Mouse (Mus musculus) CD4-positive, CD25-positive, alpha-beta regulatory T cell, adult 4 months (primary cell): ENCODE measurements around the gene Anapc15-ps. TPM values are rescaled to one million over a fixed set of nuclear protein-coding genes. Genes with fewer than 3 reads are reported as not detected.

Experiments
- ATAC-seq: one replicate; pipeline ENCODE4 v1.8.0; 2017
- polyA plus RNA-seq, 2 experiments: library from polyadenylated mRNA; unstranded; fragments of 100-300 nt; shearing (Covaris generic); gene quantifications; one replicate each; pipeline ENCODE4 v1.2.1; 2017

The Anapc15-ps gene
- not detected for polyA plus RNA-seq

- no peak for ATAC-seq
These were observed at the start of gene Anapc15-ps for GRCm38 (mm10) chr10:95673351-95673750. Gene Anapc15-ps, minus strand, starts transcription at chr10:95673451.

- ATAC-seq: no peak
These were observed 49.0 kb upstream of the Anapc15-ps start for GRCm38 (mm10) chr10:95722203-95722611.

DNA sequence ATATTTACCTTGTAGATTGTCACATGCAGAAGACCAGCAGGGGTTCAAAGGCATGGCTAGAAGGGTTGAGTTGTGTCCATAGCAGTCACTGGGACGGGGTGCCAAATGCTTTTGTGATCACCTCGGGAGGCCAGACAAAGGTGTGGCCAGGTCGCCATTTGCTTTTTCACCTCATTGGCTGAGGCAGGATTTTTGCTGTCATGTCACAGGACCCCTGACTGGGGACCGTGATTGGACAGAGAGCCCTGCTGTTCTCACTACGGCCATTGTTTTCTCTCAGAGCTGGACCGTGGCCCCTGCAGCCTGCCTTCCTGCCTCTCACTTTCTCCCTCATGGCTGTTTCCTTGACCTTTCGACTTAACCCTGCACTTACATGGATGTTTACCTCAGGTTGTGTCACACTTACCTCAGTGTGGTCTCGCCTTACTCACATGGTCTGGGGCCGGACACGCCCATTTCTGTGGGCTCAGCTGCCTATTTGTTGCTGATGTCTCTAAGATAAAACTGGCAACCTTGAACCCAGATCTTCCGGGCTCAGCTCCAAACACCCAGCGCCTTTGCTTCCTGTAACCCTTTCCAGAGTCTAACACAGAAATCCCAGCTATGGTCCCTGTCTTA is 47.0 kb upstream of the Anapc15-ps start:
- ATAC-seq: no peak

GRCm38 (mm10) chr10:95719472-95719871 is 46.2 kb upstream of the Anapc15-ps start:
- ATAC-seq: no peak

GRCm38 (mm10) chr10:95718760-95719159 is 45.5 kb upstream of the Anapc15-ps start:
- no peak for ATAC-seq

GRCm38 (mm10) chr10:95717106-95717680 is 43.9 kb upstream of the Anapc15-ps start:
- no peak for ATAC-seq

DNA sequence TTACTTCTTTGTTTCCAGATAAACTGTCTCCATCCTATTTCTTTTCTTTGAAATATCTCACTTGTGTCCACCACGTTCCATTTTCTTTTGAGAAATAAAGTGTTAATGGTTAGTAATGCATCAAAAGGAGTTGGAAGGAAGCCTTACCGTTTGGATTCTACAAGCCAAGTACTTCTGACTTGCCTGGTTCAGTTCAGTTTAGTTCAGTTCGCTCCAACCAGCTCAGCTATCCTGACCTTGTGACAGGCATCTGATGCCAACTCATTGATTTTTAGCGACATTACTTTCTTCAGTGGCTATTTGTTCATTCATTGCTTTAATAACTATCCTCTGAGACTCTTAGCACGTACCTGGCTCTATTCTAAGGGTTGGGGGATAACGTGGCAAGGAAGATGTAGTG is 42.4 kb upstream of the Anapc15-ps start:
- ATAC-seq: no peak

DNA sequence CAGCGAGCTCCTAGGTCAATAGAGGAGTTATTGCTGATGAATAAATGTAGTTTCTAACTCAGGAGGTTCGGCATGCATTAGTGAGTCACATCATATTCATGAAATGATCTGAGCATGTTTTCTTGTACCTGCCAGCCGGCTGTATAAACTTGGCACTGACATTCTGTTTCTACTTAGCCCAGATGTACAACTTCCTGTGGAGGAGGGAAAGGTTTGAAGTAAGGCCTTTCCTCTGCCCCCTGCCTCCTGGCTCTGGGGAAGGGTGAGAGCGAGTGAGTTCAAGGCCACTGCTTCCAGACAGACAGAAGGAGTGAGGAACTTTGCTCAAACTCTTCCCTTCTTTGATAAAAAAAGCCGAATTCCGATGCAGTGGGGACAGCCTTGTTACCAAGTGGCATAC is 39.0 kb upstream of the Anapc15-ps start:
- ATAC-seq: peak; percentile 68

DNA sequence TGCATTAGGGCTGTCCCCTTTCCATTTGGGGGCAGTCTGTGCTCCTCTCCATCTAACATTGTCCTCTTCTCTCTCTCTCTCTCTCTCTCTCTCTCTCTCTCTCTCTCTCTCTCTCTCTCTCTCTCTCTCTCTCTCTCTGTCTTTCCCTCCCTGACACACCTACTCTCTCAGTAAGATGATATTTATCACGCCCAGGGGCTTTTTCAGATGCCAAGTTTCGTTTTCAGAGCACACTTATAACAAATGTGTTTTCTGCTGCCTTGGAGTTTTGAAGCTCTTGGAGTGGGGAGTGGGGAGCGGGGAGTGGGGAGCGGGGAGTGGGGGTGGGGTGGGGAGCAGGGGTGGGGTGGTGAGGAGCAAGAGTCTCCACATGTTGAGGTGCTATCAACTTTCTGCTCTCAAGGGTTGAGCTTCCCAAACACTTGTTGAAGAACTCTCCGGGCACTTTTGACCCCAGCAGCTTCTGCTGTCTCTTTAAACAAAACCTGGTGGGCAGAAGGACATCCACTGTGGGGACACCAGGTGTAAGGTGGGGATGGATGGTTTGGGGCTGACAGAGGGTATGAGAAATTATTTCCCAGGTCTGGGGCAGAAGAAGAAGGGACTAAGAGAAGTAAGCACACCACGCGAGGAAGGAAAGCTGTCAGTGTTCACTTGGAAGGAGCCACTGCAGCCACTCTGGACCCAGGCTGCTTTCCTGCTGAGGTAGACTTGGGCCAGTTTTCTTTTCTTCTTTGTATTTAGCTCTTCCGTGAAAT is 36.8 kb upstream of the Anapc15-ps start:
- ATAC-seq: peak; percentile 24

DNA sequence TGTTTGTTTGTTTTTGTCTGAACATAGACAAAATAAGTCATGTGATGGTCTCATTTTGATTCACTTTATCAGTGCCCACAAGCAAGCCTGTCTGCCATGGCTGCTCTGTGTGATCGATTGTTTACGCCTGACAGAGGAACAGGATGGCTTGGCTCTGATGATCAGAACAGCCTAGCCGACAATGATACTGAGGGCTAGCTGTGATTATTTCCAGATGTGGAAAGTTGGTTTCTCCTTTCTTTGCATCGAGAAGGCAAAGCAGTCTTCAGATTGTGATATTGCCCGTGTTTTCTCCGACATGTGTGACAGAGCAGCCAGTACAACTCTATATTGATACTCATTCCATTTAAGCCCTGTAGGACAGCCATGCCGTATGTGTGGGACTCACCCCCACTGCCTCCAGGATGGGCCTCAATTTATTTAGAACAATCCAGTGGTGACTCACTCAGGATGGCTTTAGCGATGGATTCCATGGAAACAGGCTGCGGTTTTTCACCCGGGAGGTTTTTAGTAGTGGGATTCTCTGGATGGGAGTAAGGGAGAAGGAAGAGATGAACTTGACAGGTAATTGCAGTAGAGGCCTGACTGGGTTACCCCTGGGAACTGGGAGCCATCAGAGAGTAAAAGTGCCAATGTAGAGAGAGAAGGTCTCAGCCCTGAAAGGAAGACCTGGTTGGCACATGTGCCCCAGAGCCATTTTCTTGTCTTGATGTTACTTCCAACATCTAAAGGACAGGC is 36.1 kb upstream of the Anapc15-ps start:
- no peak for ATAC-seq

GRCm38 (mm10) chr10:95708001-95708400 is 34.8 kb upstream of the Anapc15-ps start:
- ATAC-seq: peak; percentile 65

GRCm38 (mm10) chr10:95706867-95707266 is 33.6 kb upstream of the Anapc15-ps start:
- no peak for ATAC-seq

DNA sequence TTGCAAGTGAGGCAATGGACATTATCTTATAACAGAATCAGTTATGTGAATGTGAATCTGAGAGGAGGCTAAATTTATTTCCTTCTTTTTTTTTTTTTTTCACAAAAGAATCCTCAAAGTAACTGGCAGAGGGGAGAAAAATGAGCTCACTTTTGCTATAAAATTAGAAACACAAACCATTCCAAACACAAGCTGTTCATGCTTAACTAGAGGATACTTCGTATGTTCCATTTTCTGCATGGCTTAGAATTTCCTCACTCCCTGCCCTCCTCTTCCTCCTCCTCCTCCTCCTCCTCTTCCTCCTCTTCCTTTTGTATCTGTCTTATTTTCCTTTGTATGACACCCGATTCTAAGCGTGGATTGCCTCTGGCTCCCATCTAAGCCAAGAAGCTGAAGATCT is 32.5 kb upstream of the Anapc15-ps start:
- no peak for ATAC-seq

GRCm38 (mm10) chr10:95704847-95705246 is 31.6 kb upstream of the Anapc15-ps start:
- no peak for ATAC-seq

GRCm38 (mm10) chr10:95703730-95704129 is 30.5 kb upstream of the Anapc15-ps start:
- no peak for ATAC-seq

- ATAC-seq: no peak
These were observed 27.2 kb upstream of the Anapc15-ps start for GRCm38 (mm10) chr10:95700422-95700821.

DNA sequence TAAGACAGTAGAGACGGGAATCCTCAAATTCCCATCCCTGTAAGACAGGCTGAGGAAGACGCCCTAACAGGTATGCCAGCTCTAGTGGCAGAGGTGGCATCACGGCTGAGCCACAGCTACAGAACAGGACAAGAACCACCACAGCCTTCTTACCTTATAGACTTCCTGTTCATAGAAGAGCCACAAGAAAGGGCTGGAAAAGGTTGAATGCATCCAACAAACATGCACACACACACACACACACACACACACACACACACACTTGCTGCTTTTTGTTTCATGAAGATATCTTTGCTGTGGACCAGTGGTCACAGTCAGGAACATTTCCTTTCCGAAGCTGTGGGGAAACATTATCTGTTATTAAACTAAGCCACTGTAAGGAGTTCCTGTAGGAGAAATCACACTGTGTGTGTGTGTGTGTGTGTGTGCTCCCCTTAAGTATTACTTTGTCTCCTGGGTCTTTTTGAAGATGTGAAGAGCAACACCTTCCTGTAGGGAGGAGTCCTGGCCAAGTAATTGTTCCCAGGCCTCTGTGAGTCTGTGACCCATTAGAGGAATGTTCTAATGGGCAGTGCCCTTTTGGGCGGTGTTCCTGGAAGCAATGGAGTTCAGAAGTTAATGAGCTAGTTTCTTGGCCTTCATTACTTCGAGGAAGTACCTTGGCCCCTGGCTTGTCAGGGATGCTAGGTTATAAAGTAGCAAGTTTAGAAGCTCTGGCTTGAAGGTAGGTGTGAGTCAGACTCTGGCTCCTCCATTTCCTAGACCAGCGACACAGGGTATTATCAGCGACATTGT is 25.9 kb upstream of the Anapc15-ps start:
- ATAC-seq: peak; percentile 74

DNA sequence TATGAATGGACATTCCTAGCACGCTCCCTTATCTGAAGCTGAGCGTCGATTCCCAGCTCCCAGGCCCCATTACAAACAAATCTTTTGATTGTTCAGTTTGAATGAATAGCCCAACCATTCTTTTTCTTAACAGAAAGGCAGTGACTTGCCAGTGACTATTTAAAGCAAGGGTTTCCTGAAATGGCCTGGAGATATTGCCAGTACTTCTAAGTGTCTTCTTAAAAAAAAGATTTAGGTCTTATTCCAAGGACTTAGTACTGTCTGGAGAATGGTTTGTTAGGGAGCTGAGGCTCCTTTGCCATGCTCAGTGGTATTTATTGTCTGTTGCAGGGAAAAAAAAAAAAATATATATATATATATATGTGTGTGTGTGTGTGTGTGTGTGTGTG is 23.0 kb upstream of the Anapc15-ps start:
- ATAC-seq: no peak

DNA sequence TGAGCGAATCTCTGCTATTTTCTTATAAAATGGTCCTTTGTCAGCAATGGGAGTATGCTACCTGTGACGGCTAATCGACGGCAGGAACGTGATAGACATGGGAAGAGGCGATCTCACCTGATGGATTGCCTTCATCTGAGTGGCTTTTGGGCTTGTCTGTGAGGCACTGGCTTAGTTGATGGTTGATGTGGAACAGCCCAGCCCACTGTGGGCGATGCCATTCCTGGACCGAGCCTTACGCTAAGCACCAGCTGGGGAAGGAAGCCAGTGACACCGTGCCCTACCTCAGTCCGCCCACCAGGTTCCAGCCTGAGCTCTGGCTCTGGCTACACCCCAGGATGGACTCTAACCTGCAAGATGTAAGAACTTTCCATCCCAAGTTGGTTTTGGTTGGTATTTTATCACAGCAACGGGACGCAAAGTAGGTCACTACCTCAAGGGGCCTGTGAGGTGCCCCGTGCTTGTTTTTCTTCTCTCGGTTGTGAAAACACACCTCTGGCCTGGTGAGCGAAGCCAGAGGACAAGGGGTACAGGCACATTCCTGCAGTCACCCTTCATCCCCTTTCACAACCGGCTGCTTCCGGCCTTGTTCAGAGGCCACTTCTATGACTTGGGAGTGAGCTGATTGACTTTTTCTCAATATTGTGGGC is 22.5 kb upstream of the Anapc15-ps start:
- ATAC-seq: no peak

DNA sequence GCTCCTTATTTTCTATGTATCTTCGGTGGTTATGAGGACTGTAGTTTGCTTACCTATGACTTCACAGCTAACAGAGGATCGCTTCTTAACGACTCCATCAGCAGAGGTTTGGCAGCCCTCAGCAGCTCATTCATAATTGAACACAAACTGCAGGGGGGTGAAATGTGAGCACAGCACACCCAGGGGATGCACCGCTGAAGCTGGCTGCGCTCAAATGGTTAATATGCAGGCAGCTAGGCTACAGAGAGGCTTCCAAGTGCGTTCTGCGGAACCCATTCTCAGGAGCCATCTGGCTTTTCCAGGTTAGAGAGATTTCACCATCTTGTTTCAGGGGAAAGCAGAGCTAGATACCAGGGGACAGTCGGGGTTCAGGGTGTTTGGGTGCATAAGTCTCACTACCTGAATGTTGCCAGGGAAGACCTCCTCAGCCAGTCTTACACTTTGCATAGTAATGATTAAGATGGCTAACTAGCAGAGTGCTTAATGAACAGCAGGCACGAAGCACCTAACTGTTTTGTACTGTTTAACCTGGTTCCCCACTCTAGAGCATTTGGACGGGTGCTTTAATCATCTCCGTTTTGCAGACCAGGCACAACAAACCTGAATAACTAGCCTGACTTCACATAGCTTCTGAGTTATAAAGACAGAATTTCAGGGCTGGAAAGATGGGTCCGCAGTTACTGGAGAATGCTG is 21.5 kb upstream of the Anapc15-ps start:
- no peak for ATAC-seq

DNA sequence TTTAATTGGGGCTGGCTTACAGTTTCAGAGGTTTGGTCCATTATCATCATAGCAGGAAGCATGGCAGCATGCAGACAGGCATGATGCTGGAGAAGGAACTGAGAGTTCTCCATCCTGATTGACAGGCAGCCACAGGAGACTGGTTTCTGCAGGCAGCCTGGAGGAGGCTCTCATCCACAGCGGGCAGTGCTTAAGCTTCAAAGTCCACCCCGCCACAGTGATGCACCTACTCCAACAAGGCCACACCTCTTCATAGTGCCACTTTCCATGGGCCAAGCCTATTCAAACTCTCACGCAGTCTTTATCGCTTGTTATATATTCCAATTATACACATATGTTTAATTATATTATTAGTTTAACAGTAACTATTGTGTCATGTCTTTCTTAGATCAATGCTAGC is 18.1 kb upstream of the Anapc15-ps start:
- no peak for ATAC-seq
